Mouse (Mus musculus) bone marrow, adult 2 months (tissue): ENCODE data around the gene Ncmap. TPM values are rescaled to one million over a fixed set of nuclear protein-coding genes. Genes with fewer than 3 reads are reported as not detected.

Experiments
- H3K27ac ChIP-seq: fragments of 200-500 bp; 2 replicates; pipeline ENCODE4 v1.5.1; 2012; ENCODE audit warnings: low read depth, mild to moderate bottlenecking, control low read depth, inconsistent platforms, low read length; ENCODE audit not compliant: control insufficient read depth, poor library complexity, insufficient read depth
- H3K4me1 ChIP-seq: fragments of 200-500 bp; 2 replicates; pipeline ENCODE4 v1.6.1; 2011; ENCODE audit warnings: low read length; ENCODE audit not compliant: control insufficient read depth, insufficient read depth
- H3K4me3 ChIP-seq: fragments of 200-500 bp; replicated peaks from 2 replicates; pipeline ENCODE3; 2011; ENCODE audit warnings: mild to moderate bottlenecking, low read depth, low read length, control low read depth; ENCODE audit not compliant: control insufficient read depth
- CTCF ChIP-seq: fragments of 200-500 bp; IDR thresholded peaks from 2 replicates; pipeline ENCODE4 v1.5.1; 2011; ENCODE audit warnings: low read length, control low read depth; ENCODE audit not compliant: control insufficient read depth, insufficient read depth
- POLR2A ChIP-seq: fragments of 200-500 bp; IDR thresholded peaks from 2 replicates; pipeline ENCODE4 v1.6.1; 2011; ENCODE audit warnings: low read depth, mild to moderate bottlenecking, control low read depth, low read length, borderline replicate concordance; ENCODE audit not compliant: control insufficient read depth
- WGBS: fragments of 180-500 bp; shearing (Covaris S2); methylation state at CpG from one replicate; pipeline ENCODE4 v1.1.7; 2018; 5-methylcytosine and 5-hydroxymethylcytosine counted together
- polyA plus RNA-seq: library from polyadenylated mRNA; stranded (reverse); fragments of >200 nt; gene quantifications from 2 replicates; pipeline ENCODE4 v1.2.4, GENCODE M21; 2011; ENCODE audit warnings: low replicate concordance; ENCODE audit not compliant: missing spikeins, insufficient read depth, insufficient read length

Gene Ncmap
- polyA plus RNA-seq, 1 experiment: not detected

DNA sequence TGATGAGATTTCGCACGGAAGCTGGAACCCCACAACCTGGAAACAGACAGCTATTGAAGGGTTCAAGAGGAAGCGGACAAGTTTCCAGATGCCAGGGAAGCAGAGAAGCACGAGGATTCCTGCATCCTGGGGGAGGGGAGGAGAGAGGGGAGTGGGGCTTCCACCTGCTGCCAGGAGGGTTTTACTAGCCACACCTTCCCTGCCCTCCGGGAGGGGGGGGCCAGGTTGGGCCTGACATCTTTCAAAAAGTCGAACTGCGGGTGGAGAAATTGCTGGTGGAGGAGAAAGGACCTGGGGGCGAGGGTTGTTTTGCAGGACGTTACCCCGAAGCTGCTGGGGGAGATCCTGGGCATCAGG, 35.0 kb upstream of the Ncmap start:
- peak overlapping the region; percentile 58 for H3K4me3 ChIP-seq
- H3K27ac ChIP-seq: no peak overlapping the region; the same call in 1 of the 2 replicates
- WGBS: 22% methylated on average over 10 of the region's 10 CpGs
- no peaks in the 10 kb centered on the region for H3K4me1 ChIP-seq
- no peak for TF ChIP-seq POLR2A
- TF ChIP-seq CTCF: no peak

DNA sequence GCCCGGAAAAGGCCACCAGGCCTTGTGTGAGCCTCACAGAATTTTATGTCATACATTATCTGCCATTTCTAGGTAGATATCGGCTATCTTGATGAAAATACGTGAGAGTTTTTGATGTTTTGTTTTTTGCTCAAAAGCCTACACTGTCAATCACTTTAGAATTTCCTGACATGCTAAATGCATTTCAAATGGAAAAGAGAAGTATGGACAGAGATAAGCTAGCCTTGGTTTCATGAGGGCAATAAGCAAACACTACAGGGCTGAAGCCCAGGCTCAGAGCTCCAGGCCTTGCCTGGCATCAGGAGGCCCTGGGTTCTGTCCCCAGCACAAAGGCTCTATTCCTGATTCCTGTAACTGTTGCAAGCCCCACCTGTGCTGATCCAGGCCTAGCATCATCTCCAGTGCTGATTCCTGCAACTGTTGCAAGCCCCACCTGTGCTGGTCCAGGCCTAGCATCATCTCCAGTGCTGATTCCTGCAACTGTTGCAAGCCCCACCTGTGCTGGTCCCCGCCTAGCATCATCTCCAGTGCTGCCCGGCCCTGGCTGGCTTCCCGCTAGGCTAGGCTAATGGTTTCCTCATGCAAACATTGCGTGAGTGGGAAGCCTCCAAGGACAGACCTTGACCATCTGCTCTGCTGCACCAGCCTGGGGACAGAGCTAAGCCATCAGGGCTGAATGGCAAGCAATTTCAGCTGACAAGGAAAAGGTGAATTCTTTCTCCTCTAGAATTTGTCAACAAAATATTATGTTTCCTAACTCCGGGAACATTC, 32.1 kb upstream of the Ncmap start:
- no peak overlapping the region for H3K4me3 ChIP-seq
- H3K4me1 ChIP-seq: no peaks in the 10 kb centered on the region; the same call in 1 of the 2 replicates
- H3K27ac ChIP-seq: no peak overlapping the region
- 80% methylated on average over 8 of the region's 8 CpGs for WGBS
- no peak for TF ChIP-seq POLR2A
- no peak for TF ChIP-seq CTCF

DNA sequence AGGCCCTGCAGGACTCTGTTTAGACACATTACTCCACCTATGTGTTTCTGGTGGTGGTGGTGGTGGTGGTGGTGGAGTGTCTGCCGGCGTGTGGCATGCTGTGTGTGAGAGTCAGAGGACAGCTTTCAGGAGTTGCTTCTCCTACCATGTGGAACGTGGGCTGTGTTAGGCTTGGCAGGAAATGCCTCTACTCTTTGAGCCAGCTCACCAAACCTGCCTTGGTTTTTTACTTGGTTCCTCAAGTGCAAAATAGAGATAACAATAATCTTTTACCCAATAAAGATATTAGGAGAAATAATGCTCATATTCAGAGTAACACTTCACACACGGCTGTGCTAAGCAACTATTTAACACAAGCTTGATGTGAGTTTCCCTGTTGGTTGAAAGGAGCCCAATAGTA, 31.4 kb upstream of the Ncmap start:
- no peak overlapping the region for H3K27ac ChIP-seq
- no peaks in the 10 kb centered on the region; the same call in 1 of the 2 replicates for H3K4me1 ChIP-seq
- TF ChIP-seq CTCF: no peak
- TF ChIP-seq POLR2A: no peak
- no peak overlapping the region for H3K4me3 ChIP-seq
- WGBS: 40% methylated on average over 4 of the region's 4 CpGs

DNA sequence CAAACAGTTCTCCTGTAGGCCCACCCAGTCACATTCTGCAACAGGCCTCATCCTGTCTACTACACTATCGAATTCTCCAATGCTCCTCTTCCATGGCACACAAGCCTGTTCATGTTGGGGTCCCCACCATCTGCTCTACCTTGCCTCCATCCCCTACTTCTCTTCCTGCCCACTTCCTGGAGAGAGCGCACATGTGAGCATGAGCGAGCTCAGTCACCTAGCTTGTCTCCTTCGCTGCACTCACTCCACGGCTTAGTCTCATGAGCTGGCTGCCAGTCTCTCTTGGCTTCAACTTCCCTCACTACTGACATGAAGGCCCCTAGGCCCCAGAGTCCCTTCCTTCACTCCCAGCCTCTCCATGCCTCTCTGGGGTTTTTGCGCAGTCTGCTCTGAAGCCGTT, 28.6 kb upstream of the Ncmap start:
- H3K27ac ChIP-seq: no peak overlapping the region
- no peak for TF ChIP-seq CTCF
- TF ChIP-seq POLR2A: no peak
- WGBS: 62% methylated on average over 7 of the region's 7 CpGs
- no peak overlapping the region for H3K4me3 ChIP-seq
- no peaks in the 10 kb centered on the region; the same call in 1 of the 2 replicates for H3K4me1 ChIP-seq

DNA sequence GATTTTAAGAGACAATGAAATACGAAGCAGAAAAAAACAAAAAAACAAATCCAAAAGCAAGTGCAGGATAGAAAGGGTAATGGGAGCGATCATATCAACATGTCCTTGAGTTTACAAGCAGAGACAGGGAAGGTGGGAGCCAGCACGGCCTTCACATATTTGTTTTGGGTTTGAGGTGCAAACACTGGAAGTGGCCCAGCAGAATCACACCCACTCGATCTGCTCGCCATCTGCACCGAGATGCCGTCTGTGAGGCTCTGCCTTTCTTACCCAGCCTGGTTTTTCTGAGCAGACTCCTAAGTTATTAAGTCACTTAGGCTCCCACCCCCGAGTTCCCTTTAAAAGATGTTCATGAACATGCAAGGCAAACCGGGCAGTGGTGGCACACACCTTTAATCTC, 27.6 kb upstream of the Ncmap start:
- Histone ChIP-seq H3K4me3 (no peak overlapping the region), H3K4me1 (no peaks in the 10 kb centered on the region; the same call in 1 of the 2 replicates), H3K27ac (no peak overlapping the region)
- TF ChIP-seq POLR2A (no peak), CTCF (no peak)
- 86% methylated on average over 9 of the region's 9 CpGs for WGBS

DNA sequence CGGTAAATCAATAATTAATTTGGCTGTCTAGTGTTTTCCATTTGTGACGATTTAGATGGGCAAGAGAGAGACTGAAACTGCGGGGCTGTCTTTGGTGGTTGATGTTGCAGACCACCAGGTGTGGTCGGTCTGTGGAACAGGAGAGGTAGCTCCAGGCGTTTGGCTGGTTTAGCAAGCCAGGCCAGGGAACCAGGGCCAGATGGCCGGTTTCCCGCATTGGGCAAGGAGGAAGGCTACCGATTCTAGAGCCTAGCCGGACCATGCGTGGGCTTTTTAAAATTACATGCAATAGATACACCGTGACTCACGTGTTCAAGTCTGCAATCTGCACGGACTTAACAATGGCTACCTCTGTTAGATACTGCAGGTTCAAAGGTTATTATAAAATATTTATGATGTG, 22.9 kb upstream of the Ncmap start:
- no peak overlapping the region for H3K4me3 ChIP-seq
- H3K4me1 ChIP-seq: no peaks in the 10 kb centered on the region
- 93% methylated on average over 13 of the region's 13 CpGs for WGBS
- TF ChIP-seq CTCF (no peak), POLR2A (no peak)
- no peak overlapping the region for H3K27ac ChIP-seq

DNA sequence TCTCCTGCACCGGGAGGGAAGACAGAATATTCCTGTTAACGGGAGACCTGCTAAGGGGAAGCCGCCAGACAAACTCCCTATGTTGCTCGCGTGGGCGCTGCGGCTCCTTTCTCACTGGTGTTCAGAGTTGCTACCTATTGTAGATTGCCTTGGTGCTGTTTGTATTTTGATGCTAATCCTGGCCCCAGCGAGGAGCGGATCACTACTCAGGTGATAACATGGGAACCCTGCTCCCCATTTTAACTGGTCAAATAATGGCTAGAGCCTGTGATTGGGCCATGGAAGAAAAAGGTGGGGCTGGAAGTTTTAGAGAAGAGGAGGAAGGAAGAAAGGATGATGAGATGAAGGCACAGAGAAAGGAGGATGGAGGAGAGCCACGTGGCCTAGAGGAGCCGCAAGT, 22.4 kb upstream of the Ncmap start:
- Histone ChIP-seq H3K27ac (no peak overlapping the region), H3K4me3 (no peak overlapping the region)
- 91% methylated on average over 11 of the region's 11 CpGs for WGBS

DNA sequence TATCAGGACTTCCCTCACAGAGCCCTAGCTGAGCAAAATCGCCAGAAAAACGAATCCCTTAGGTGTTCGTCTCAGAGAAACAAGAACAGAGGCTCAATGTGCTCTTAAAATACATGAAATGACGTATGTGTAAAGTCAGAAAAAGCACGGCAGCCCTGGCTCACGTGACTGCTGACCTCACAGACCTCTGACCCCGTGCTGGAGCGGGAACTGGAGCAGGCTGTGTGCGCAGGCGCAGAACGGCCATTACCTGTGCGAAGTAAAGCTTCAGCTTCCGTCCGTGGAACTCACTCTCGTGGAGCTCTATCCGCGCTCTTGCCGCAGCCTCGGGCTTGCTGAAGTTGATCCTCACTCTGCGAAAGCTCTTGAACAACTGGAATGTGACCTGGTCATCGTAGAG, 22.0 kb upstream of the Ncmap start:
- Histone ChIP-seq H3K4me3 (no peak overlapping the region), H3K4me1 (no peaks in the 10 kb centered on the region), H3K27ac (no peak overlapping the region)
- TF ChIP-seq CTCF (no peak), POLR2A (no peak)
- 91% methylated on average over 21 of the region's 21 CpGs for WGBS

More for the DNA sequence above, 22.4 kb upstream of the Ncmap start:
- H3K4me1 ChIP-seq: no peaks in the 10 kb centered on the region
- TF ChIP-seq CTCF (no peak), POLR2A (no peak)
